Mouse (Mus musculus): Measurements from ENCODE around the gene Krtap19-4.

The Krtap19-4 gene

DNA sequence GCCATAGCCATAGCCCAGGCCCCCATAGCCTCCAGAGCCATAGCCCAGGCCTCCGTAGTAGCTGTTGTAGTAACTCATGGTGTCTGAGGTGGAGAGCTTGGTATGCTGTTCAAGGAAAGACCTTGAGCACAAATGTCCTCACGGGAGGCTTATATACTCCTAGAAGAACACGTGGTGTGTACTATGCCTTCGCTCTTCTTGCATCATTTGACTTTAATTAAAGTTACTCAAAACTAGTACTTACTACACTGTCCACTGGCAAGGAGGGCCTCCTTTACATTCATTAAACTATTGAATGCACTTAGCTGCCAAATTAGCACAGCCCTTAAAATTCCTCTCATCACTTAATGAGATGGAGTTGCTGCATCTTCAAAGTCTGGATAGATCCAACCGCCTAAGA is at the start of gene Krtap19-4:
Gene Krtap19-4, minus strand, starts transcription at position 101 of the 400 bp plus-strand sequence.
- in situ Hi-C loops (cut with MboI, MseI), result no loop called here

- in situ Hi-C loops (cut with MboI, MseI), result no loop called here
Observed at GRCm38 (mm10) chr16:88932165-88932564, 47.3 kb upstream of the Krtap19-4 start, which contains the start of gene Krtap19-9b. Gene Krtap19-9b, minus strand, starts transcription at chr16:88932265.

GRCm38 (mm10) chr16:88896357-88896756 is 11.5 kb upstream of the Krtap19-4 start, which contains the start of gene Krtap19-5:
Gene Krtap19-5, minus strand, starts transcription at chr16:88896457.
- in situ Hi-C loops (cut with MboI, MseI), result no loop called here

- in situ Hi-C loops (cut with MboI, MseI), result no loop called here
Observed at GRCm38 (mm10) chr16:88886870-88887269, 2.0 kb upstream of the Krtap19-4 start.

DNA sequence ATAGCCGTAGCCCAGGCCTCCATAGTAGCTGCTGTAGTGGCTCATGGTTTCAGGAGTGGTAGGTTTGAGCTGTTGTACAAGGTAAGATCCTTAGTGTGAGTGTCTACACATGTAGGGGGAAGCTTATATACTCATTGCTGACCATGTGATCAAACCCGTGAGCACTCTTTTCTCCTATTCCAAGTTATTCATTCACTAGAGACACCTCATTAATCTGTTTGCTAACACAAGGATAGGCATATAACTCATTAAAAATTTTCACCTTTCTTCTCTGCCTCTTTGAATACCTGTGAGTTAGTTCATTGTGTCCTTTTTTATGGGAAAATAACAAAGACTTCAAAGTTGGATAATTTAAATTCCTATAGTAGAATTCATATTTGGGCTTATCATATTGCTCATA is 7.0 kb downstream of the Krtap19-4 start, which contains the start of gene Krtap19-3:
Gene Krtap19-3, minus strand, starts transcription at position 101 of the 400 bp plus-strand sequence.
- in situ Hi-C loops (cut with MboI, MseI), result no loop called here

DNA sequence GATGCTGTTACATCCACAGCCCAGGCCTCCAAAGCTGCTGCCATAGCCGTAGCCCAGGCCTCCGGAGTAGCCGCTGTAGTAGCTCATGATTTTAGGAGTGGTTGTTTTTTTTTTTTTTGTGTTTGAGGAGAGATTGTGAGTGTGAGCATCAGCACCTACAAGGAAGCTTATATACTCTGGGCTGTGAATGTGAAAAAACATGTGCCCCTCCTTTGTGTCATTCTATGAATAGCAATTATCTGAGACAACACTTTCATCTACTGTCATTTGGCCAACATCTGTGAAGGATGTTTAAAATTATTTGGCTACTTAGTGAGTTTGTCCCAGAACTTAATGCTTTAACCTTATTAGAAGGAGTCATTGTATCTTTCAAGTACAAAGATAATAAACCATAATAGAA is 10.7 kb downstream of the Krtap19-4 start, which contains the start of gene Krtap19-2:
Gene Krtap19-2, minus strand, starts transcription at position 101 of the 400 bp plus-strand sequence.
- in situ Hi-C loops (cut with MboI, MseI), result no loop called here

DNA sequence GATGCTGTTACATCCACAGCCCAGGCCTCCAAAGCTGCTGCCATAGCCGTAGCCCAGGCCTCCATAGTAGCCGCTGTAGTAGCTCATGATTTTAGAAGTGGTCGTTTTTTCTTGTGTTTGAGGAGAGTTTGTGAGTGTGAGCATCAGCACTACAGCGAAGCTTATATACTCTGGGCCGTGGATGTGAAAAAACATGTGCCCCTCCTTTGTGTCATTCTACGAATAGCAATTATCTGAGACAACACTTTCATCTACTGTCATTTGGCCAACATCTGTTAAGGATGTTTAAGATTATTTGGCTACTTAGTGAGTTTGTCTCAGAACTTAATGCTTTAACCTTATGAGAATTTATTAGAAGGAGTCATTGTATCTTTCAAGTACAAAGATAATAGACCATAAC is 15.6 kb downstream of the Krtap19-4 start, which contains the start of gene Krtap19-1:
Gene Krtap19-1, minus strand, starts transcription at position 101 of the 400 bp plus-strand sequence.
- in situ Hi-C loops (cut with MboI, MseI), result no loop called here

DNA sequence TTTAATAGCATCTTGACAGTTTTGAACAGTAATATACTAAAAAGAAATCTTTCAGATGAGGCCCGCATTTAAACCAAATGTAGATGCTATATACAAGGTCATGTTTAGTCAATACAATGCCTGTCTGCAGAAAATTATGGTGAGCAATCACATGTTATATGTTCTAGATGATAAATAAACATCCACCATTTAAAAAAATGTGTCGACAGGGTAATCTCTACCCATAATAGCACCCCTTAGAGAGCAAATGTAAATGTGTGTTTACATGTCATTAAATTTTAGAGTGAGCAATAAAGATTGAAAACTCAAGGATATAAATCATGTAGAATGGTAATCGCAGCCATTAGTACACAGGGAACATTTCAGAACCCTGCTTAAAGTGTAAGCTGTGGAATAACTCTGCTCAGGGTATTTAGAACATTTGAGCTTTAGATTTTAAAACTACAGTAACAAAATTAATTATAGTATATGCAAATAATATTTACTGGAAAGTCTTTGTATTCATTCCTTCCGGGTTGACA is 19.9 kb downstream of the Krtap19-4 start:
- in situ Hi-C loops (cut with MboI, MseI), result no loop called here

GRCm38 (mm10) chr16:88851450-88851849 is 33.4 kb downstream of the Krtap19-4 start:
- in situ Hi-C loops (cut with MboI, MseI), result no loop called here

GRCm38 (mm10) chr16:88848558-88848957 is 36.3 kb downstream of the Krtap19-4 start:
- in situ Hi-C loops (cut with MboI, MseI), result no loop called here

GRCm38 (mm10) chr16:88847363-88847762 is 37.5 kb downstream of the Krtap19-4 start:
- in situ Hi-C loops (cut with MboI, MseI), result no loop called here
